Mouse (Mus musculus): ENCODE measurements around the gene Xrcc5. TPM values are rescaled to one million over a fixed set of nuclear protein-coding genes. Genes with fewer than 3 reads are reported as not detected.
A peak's percentile ranks its signal among the peaks of the same experiment; 100 is the strongest.

Xrcc5 gene
- total RNA-seq (2021), result 10 to 100 TPM; 14.2 to 14.8 TPM
- long read RNA-seq, experiment 1, partial matches to known transcripts, result 4 of 6 reads
- long read RNA-seq, experiment 1, other reads (novel, unspliced or antisense), result 2 of 6 reads
- long read RNA-seq, experiment 2, transcript Xrcc5-201 (21 exons, 2,555 nt), result major isoform, 8 of 17 reads
- long read RNA-seq, experiment 2, partial matches to known transcripts, result 0 of 17 reads
- long read RNA-seq, experiment 2, other reads (novel, unspliced or antisense), result 9 of 17 reads

- Histone ChIP-seq H3K4me3 (peak within 1 kb of the TSS; percentile 61), H3K27ac (peak within 1 kb of the TSS; percentile 84)
- TF ChIP-seq CTCF (conservative IDR thresholded peaks at IDR 0.05), result no peak
- DNase-seq (ENCODE audit: low spot score in 2 of 2), result peak; percentile 92 to 94
Observed at GRCm38 (mm10) chr1:72307317-72307798, at the start of gene Xrcc5. TSS of gene Xrcc5 (plus strand) at chr1:72307421.

DNA sequence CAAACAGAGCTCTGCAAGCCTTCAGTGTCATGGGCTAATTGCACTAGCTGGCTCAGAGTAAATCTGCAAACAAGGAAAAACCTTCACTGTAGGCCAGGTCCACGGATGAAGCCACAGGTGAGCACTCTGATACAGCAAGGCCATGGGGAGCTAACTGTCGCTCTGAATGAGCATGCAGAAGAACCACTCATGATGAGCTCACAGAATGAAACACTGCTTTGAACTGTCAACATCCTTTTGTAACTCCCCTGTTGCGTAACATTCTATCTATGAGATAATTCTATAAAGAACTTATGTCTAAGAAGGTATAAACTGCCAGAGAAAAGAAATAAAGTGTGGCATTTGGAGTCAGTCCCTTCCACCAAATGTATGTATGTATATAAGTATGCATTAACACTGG is 44.1 kb upstream of the Xrcc5 start:
- H3K4me3 ChIP-seq, result no peak overlapping the region
- DNase-seq (ENCODE audit: low spot score in 2 of 2), result no peak
- H3K27ac ChIP-seq, result no peak overlapping the region
- no peak for TF ChIP-seq CTCF (conservative IDR thresholded peaks at IDR 0.05)

- Histone ChIP-seq H3K4me3 (no peak overlapping the region), H3K27ac (no peak overlapping the region)
- no peak for DNase-seq (ENCODE audit: low spot score in 2 of 2)
- no peak for TF ChIP-seq CTCF (conservative IDR thresholded peaks at IDR 0.05)
Observed at GRCm38 (mm10) chr1:72278085-72278484, 29.1 kb upstream of the Xrcc5 start.

DNA sequence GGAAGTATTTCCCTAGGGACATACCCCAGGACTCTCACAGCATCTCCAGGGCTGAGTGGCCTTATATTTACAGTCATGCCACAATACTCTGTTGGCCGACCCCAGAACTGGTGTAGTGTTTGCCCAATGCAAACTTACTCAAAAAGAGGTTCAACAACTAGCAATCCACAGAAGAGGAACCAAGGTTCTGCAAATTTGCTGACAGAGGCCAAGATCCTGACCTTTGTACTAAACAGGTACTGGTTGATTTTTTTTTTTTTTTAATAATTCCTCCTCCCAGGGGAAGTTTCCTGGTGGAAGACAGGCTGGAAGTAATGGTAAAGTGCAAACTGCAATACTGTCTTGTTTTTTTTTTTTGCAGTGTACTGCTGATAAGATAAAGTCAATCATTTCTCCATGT is 24.6 kb upstream of the Xrcc5 start:
- Histone ChIP-seq H3K4me3 (no peak overlapping the region), H3K27ac (no peak overlapping the region)
- no peak for TF ChIP-seq CTCF (conservative IDR thresholded peaks at IDR 0.05)
- DNase-seq (ENCODE audit: low spot score in 2 of 2), result no peak

- TF ChIP-seq CTCF (conservative IDR thresholded peaks at IDR 0.05), result peak; percentile 66
- DNase-seq (ENCODE audit: low spot score in 2 of 2), result peak; percentile 94
- Histone ChIP-seq H3K4me3 (peak within 1 kb of the TSS; percentile 80), H3K27ac (peak within 1 kb of the TSS; percentile 89)
Observed at GRCm38 (mm10) chr1:72283992-72284485, 23.2 kb upstream of the Xrcc5 start, which contains the start of the genes Pecr and Tmem169. TSS of gene Pecr (minus strand) at chr1:72284314. TSS of gene Tmem169 (plus strand) at chr1:72284369.

- Histone ChIP-seq H3K4me3 (peak overlapping the region; percentile 80), H3K27ac (peak overlapping the region; percentile 89)
- DNase-seq (ENCODE audit: low spot score in 2 of 2), result no peak
- no peak for TF ChIP-seq CTCF (conservative IDR thresholded peaks at IDR 0.05)
Observed at GRCm38 (mm10) chr1:72284539-72284938, 22.7 kb upstream of the Xrcc5 start.

DNA sequence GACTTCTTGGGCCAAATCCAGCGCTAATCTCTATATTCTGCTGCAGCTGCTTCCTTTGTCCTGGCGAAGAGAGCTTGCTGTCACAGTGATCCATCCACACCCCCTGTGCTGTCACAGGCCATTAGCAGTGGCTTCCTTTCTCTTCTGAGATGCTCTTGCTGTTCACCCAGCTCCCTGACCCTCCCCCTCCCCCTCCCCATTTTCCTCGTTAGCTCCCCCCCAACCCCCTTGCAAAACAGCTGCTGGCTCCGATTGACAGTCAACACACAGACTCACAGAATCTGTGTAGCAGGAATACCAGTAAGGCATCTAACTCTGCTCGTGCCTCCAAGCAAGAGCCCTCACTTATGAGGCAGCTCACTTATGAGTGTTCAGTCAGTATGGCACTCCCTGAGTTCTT is 20.3 kb upstream of the Xrcc5 start:
- no peak for TF ChIP-seq CTCF (conservative IDR thresholded peaks at IDR 0.05)
- no peak for DNase-seq (ENCODE audit: low spot score in 2 of 2)
- H3K27ac ChIP-seq, result no peak overlapping the region
- no peak overlapping the region for H3K4me3 ChIP-seq

- Histone ChIP-seq H3K27ac (no peak overlapping the region), H3K4me3 (no peak overlapping the region)
- TF ChIP-seq CTCF (conservative IDR thresholded peaks at IDR 0.05), result no peak
- no peak for DNase-seq (ENCODE audit: low spot score in 2 of 2)
Observed at GRCm38 (mm10) chr1:72287893-72288292, 19.3 kb upstream of the Xrcc5 start.

- no peak for TF ChIP-seq CTCF (conservative IDR thresholded peaks at IDR 0.05)
- H3K4me3 ChIP-seq, result no peak overlapping the region
- no peak for DNase-seq (ENCODE audit: low spot score in 2 of 2)
- H3K27ac ChIP-seq, result no peak overlapping the region
Observed at GRCm38 (mm10) chr1:72288527-72289150, 18.6 kb upstream of the Xrcc5 start.

- Histone ChIP-seq H3K27ac (no peak overlapping the region), H3K4me3 (no peak overlapping the region)
- no peak for TF ChIP-seq CTCF (conservative IDR thresholded peaks at IDR 0.05)
- DNase-seq (ENCODE audit: low spot score in 2 of 2), result no peak
Observed at GRCm38 (mm10) chr1:72290896-72291295, 16.3 kb upstream of the Xrcc5 start.

DNA sequence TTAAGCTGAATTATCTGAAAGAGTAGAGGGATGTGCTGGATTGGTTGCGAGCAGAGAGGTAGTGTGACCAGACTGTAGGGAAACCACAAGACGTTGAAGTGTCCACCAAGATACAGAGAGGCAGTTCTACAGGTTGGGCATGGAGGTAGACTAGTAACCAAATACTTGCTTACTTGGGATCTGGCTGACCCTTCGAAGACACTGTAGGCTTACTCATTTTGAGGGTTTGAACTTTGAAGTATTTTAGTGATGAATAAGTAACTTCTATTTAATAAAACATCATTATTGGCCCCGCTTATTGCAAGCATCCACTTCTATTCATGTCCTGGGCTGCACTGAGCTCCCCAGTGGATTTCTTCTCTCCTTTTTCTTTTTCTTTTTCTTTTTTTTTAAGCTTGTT is 15.8 kb upstream of the Xrcc5 start:
- Histone ChIP-seq H3K4me3 (no peak overlapping the region), H3K27ac (no peak overlapping the region)
- no peak for TF ChIP-seq CTCF (conservative IDR thresholded peaks at IDR 0.05)
- no peak for DNase-seq (ENCODE audit: low spot score in 2 of 2)

GRCm38 (mm10) chr1:72291925-72292324 is 15.3 kb upstream of the Xrcc5 start:
- DNase-seq (ENCODE audit: low spot score in 2 of 2), result no peak
- TF ChIP-seq CTCF (conservative IDR thresholded peaks at IDR 0.05), result no peak
- Histone ChIP-seq H3K27ac (no peak overlapping the region), H3K4me3 (no peak overlapping the region)

GRCm38 (mm10) chr1:72293869-72294663 is 13.2 kb upstream of the Xrcc5 start:
- TF ChIP-seq CTCF (conservative IDR thresholded peaks at IDR 0.05), result no peak
- DNase-seq (ENCODE audit: low spot score in 2 of 2), result no peak
- no peak overlapping the region for H3K4me3 ChIP-seq
- H3K27ac ChIP-seq, result no peak overlapping the region

Measured in layer of hippocampus, adult 2 months (tissue).